Mouse (Mus musculus) CH12.LX (cell line): ENCODE measurements around the gene Ercc8. TPM values are rescaled to one million over a fixed set of nuclear protein-coding genes. Genes with fewer than 3 reads are reported as not detected.

ENCODE experiments used
- DNase-seq: peaks from one replicate; pipeline ENCODE4 v3.0.0-alpha.2; 2013; ENCODE audit errors: extremely low read depth
- H3K27ac ChIP-seq: 2 replicates; pipeline ENCODE4 v1.5.1; 2012; ENCODE audit warnings: low read depth, mild to moderate bottlenecking, control low read depth, moderate library complexity; ENCODE audit not compliant: insufficient read depth
- H3K27me3 ChIP-seq: replicated peaks from 2 replicates; pipeline ENCODE3; 2012; ENCODE audit warnings: inconsistent platforms
- H3K36me3 ChIP-seq, 2 experiments: replicated peaks in 1 of 2; 2 replicates each; pipeline versions ENCODE3 to v1.6.1; 2012; ENCODE audit warnings: inconsistent platforms in 1 of 2, low read length in 1 of 2, mild to moderate bottlenecking in 1 of 2, mixed read lengths in 1 of 2, moderate library complexity in 1 of 2; ENCODE audit not compliant: control insufficient read depth in 1 of 2, insufficient read depth in 1 of 2
- H3K4me1 ChIP-seq, 2 experiments: 2 replicates each; pipeline ENCODE4 v1.6.1; 2012; ENCODE audit warnings: inconsistent platforms in 1 of 2, moderate library complexity in 1 of 2; ENCODE audit not compliant: insufficient read depth in 2 of 2, control insufficient read depth in 1 of 2
- H3K4me2 ChIP-seq: 2 replicates; pipeline ENCODE4 v1.6.1; 2012; ENCODE audit warnings: low read depth, mild to moderate bottlenecking, control low read depth; ENCODE audit not compliant: poor library complexity, insufficient read depth, severe bottlenecking
- H3K4me3 ChIP-seq, 3 experiments: fragments of 150-350 bp in 1 of 3; sonication (generic) in 1 of 3; replicated peaks in 1 of 3; 2 replicates each; pipeline versions ENCODE3 to v1.5.1; 2011 to 2012; ENCODE audit warnings: low read depth in 2 of 3, low read length in 2 of 3, mild to moderate bottlenecking in 2 of 3, moderate library complexity in 2 of 3, control low read depth in 1 of 3, improper control_type of control experiment in 1 of 3, inconsistent platforms in 1 of 3, mixed read lengths in 1 of 3; ENCODE audit not compliant: poor library complexity in 1 of 3
- H3K79me2 ChIP-seq: replicated peaks from 2 replicates; pipeline ENCODE4 v1.6.1; 2012; ENCODE audit warnings: mild to moderate bottlenecking, moderate library complexity; ENCODE audit not compliant: control insufficient read depth, poor library complexity, insufficient read depth, severe bottlenecking; ENCODE audit errors: extremely low read depth
- H3K9ac ChIP-seq: 2 replicates; pipeline ENCODE4 v1.6.1; 2012; ENCODE audit warnings: low read depth, mild to moderate bottlenecking, control low read depth, moderate library complexity; ENCODE audit not compliant: insufficient read depth
- H3K9me3 ChIP-seq: replicated peaks from 2 replicates; pipeline ENCODE3; 2012; ENCODE audit warnings: low read length, inconsistent platforms, mixed read lengths
- BHLHE40 ChIP-seq: IDR thresholded peaks from 2 replicates; pipeline ENCODE4 v1.6.1; 2011; ENCODE audit warnings: mild to moderate bottlenecking, low read depth, low read length, improper control_type of control experiment
- CHD2 ChIP-seq: IDR thresholded peaks from 2 replicates; pipeline ENCODE4 v1.6.1; 2011; ENCODE audit warnings: low read length, improper control_type of control experiment
- CTCF ChIP-seq, 2 experiments: IDR thresholded peaks in 1 of 2; conservative IDR thresholded peaks in 1 of 2; 2 replicates each; pipeline ENCODE4 v1.5.1; 2011 to 2012; ENCODE audit warnings: low read depth in 2 of 2, low read length in 2 of 2, improper control_type of control experiment in 1 of 2, inconsistent platforms in 1 of 2, mild to moderate bottlenecking in 1 of 2, moderate library complexity in 1 of 2
- E2F4 ChIP-seq: IDR thresholded peaks from 2 replicates; pipeline ENCODE4 v1.6.1; 2011; ENCODE audit warnings: low read depth, low read length, improper control_type of control experiment; ENCODE audit not compliant: insufficient replicate concordance
- EP300 ChIP-seq: IDR thresholded peaks from 2 replicates; pipeline ENCODE4 v1.6.1; 2011; ENCODE audit warnings: low read length, improper control_type of control experiment
- JUND ChIP-seq: conservative IDR thresholded peaks from 2 replicates; pipeline ENCODE4 v1.6.1; 2011; ENCODE audit warnings: low read depth, low read length, improper control_type of control experiment
- MAFK ChIP-seq: IDR thresholded peaks from 2 replicates; pipeline ENCODE4 v1.6.1; 2011; ENCODE audit warnings: low read length, improper control_type of control experiment; ENCODE audit not compliant: insufficient replicate concordance
- MAX ChIP-seq: IDR thresholded peaks from 2 replicates; pipeline ENCODE4 v1.6.1; 2011; ENCODE audit warnings: low read length, improper control_type of control experiment
- NELFE ChIP-seq: IDR thresholded peaks from 2 replicates; pipeline ENCODE4 v1.6.1; 2011; ENCODE audit warnings: low read depth, low read length, improper control_type of control experiment
- RAD21 ChIP-seq: IDR thresholded peaks from 2 replicates; pipeline ENCODE4 v1.6.1; 2011; ENCODE audit warnings: low read depth, mild to moderate bottlenecking, low read length, improper control_type of control experiment, moderate library complexity
- SIN3A ChIP-seq: IDR thresholded peaks from 2 replicates; pipeline ENCODE4 v1.6.1; 2012; ENCODE audit warnings: low read length, improper control_type of control experiment, inconsistent platforms
- SMC3 ChIP-seq: IDR thresholded peaks from 2 replicates; pipeline ENCODE4 v1.6.1; 2011; ENCODE audit warnings: low read depth, low read length, improper control_type of control experiment
- TCF12 ChIP-seq: IDR thresholded peaks from 2 replicates; pipeline ENCODE4 v1.6.1; 2014; ENCODE audit warnings: low read depth, mild to moderate bottlenecking, inconsistent platforms, low read length, improper control_type of control experiment
- dilution Hi-C: fragments of 300-500 bp; cut with MboI; formaldehyde crosslinking; loops from 2 replicates; pipeline ENCODE4 v1.14.3; 2020; ENCODE audit warnings: low sequenced_read_pairs; ENCODE audit not compliant: extremely low pct_unique_long_range_greater_than_20kb, extremely low pct_ligation_motif_present
- in situ Hi-C: fragments of 300-500 bp; cut with MboI; formaldehyde crosslinking; loops from 3 replicates; pipeline ENCODE4 v1.14.3; 2019; ENCODE audit warnings: low sequenced_read_pairs, low pct_ligation_motif_present, low pct_unique_long_range_greater_than_20kb, mixed read lengths
- polyA plus RNA-seq: library from polyadenylated mRNA; unstranded; fragments of >175 nt; gene quantifications from 2 replicates; pipeline ENCODE4 v1.2.1, GENCODE M21; 2012; ENCODE audit warnings: low read depth; ENCODE audit not compliant: insufficient read length
- total RNA-seq, 2 experiments: library from RNA; depleted of rRNA; stranded (reverse); fragments of 300-350 nt in 1 of 2; fragments of >200 nt in 1 of 2; gene quantifications; 2 replicates each; pipeline ENCODE4 v1.2.3; 2012 to 2014

Ercc8 gene
- total and polyA plus RNA-seq, 3 experiments: 20.0 to 29.4 (median 20.7) TPM

DNA sequence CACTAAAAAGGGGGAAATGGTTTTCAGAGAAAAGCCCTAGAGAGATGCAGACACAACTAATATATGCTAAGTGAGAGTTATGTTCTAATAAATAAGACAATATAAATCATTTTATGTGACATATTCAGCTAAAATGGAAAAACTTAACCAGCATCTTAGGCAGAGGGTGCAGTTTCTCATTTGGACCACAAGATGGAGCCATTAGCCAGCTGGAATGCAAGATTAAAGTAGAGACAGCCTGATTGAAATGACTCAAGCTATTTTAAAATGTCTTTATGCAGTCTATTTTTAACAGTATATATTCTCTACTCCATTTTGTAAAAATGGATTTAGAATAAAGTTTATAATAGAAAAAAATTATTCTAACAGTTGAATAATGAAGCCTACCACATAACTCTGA, 6.7 kb upstream of the Ercc8 start:
- no peaks in the 10 kb centered on the region for H3K9me3 ChIP-seq
- in situ Hi-C loops: loop anchor here (10.0 kb wide), 1 partner anchor 827 kb away; no protein-coding TSS in a partner anchor
- TF ChIP-seq JUND (0 out of 2 replicates have a peak, but pooled peaks have one; percentile 18), RAD21 (peak; percentile 56), NELFE (no peak), MAX (no peak), MAFK (0 out of 2 replicates have a peak, but pooled peaks have one; percentile 25), SMC3 (peak; percentile 61), CTCF (conservative IDR thresholded peaks at IDR 0.05 in 1 of 2, IDR thresholded peaks at IDR 0.05 in 1 of 2; ENCODE audit: low read depth in 2 of 2, low read length in 2 of 2) (peak; percentile 77 to 86)

DNA sequence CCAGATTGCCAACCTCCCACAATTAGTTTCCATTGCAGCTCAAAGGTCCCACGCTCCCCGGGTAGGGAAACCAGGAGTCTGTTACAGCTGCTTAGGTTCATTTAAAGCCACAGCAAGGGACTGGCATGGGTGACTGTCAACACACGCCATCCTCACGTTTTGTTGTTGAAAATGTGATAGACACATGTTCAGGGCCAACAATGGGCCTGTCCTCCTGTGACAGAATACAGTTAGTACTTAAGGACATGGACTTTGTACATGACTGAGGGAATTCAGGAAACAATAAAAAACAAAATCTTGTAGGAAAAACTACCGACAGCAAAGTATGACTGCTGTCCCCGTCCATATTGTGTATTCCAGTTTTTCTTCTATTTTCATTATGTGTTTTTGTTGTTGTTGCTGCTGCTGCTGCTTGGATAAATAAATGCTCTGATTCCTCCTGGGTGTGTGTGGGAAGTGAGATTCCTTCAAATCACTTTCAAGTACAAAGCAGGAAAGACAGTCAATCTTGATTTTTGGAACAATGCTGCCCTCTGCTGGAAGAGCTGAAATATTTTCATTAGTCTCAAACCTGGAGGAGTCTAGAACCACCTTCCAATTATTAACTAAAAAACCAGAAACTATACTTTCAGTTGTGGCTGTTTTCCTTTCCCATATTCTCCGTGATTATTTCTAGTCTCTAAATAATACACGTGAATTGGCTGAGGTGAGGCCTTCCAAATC, 5.7 kb upstream of the Ercc8 start:
- Histone ChIP-seq H3K36me3 (peaks cover 0 to 37% of the 10 kb centered on the region in 2 experiments), H3K9me3 (no peaks in the 10 kb centered on the region), H3K27me3 (no peaks in the 10 kb centered on the region), H3K9ac (no peak overlapping the region), H3K79me2 (peaks cover 17% of the 10 kb centered on the region), H3K27ac (no peak overlapping the region), H3K4me1 (peaks cover 3 to 40% of the 10 kb centered on the region in 2 experiments; a peak in 2 of 4 replicates), H3K4me2 (no peak overlapping the region), H3K4me3 (no peak overlapping the region)
- DNase-seq: peak; percentile 55
- dilution Hi-C loops (no loop called here), in situ Hi-C loops (loop anchor here (10.0 kb wide), 1 partner anchor 828 kb away; no protein-coding TSS in a partner anchor)
- TF ChIP-seq SIN3A (no peak), CTCF (conservative IDR thresholded peaks at IDR 0.05 in 1 of 2, IDR thresholded peaks at IDR 0.05 in 1 of 2; ENCODE audit: low read depth in 2 of 2, low read length in 2 of 2) (peak; percentile 43 to 84; a peak in 3 of 4 replicates), E2F4 (no peak), RAD21 (peak; percentile 90), TCF12 (no peak), EP300 (no peak), BHLHE40 (no peak), MAFK (no peak), CHD2 (no peak), SMC3 (peak; percentile 69)

More for the DNA sequence above, 6.7 kb upstream of the Ercc8 start:
- Histone ChIP-seq H3K79me2 (peaks cover 10% of the 10 kb centered on the region), H3K4me2 (no peak overlapping the region), H3K27ac (no peak overlapping the region), H3K27me3 (no peaks in the 10 kb centered on the region), H3K4me3 (no peak overlapping the region), H3K9ac (no peak overlapping the region), H3K36me3 (peaks cover 0 to 46% of the 10 kb centered on the region in 2 experiments), H3K4me1 (peaks cover 3 to 33% of the 10 kb centered on the region in 2 experiments; a peak in 2 of 4 replicates)
- DNase-seq: peak; percentile 51
- dilution Hi-C loops: no loop called here
